Mouse (Mus musculus) lung, embryonic 15.5 days (tissue): ENCODE measurements around the gene Mlip. TPM values are rescaled to one million over a fixed set of nuclear protein-coding genes. Genes with fewer than 3 reads are reported as not detected.

Experiments
- ATAC-seq: fragments of 200-750 bp; cut with Nextera tagmentation; 2 replicates; pipeline ENCODE4 v1.8.0; 2017; ENCODE audit warnings: moderate number of reproducible peaks, borderline replicate concordance; ENCODE audit not compliant: low FRiP score, low TSS enrichment; ENCODE audit errors: extremely low read depth
- H3K27ac ChIP-seq: fragments of 300-500 bp; sonication (generic); 2 replicates; pipeline ENCODE4 v1.5.1; 2015; ENCODE audit warnings: moderate library complexity, mild to moderate bottlenecking, inconsistent platforms
- H3K27me3 ChIP-seq: fragments of 300-500 bp; sonication (generic); 2 replicates; pipeline ENCODE4 v1.6.1; 2015; ENCODE audit warnings: inconsistent platforms
- H3K36me3 ChIP-seq: fragments of 300-500 bp; sonication (generic); 2 replicates; pipeline ENCODE4 v1.6.1; 2015; ENCODE audit warnings: inconsistent platforms
- H3K4me1 ChIP-seq: fragments of 300-500 bp; sonication (generic); 2 replicates; pipeline ENCODE4 v1.6.1; 2015; ENCODE audit warnings: inconsistent platforms
- H3K4me2 ChIP-seq: fragments of 300-500 bp; sonication (generic); 2 replicates; pipeline ENCODE4 v1.6.1; 2015; ENCODE audit warnings: inconsistent platforms, mild to moderate bottlenecking, moderate library complexity
- H3K4me3 ChIP-seq: fragments of 300-500 bp; sonication (generic); 2 replicates; pipeline ENCODE4 v1.5.1; 2015; ENCODE audit warnings: mild to moderate bottlenecking, inconsistent platforms
- H3K9ac ChIP-seq: fragments of 300-500 bp; sonication (generic); 2 replicates; pipeline ENCODE4 v1.6.1; 2015; ENCODE audit warnings: inconsistent platforms
- H3K9me3 ChIP-seq: fragments of 300-500 bp; sonication (generic); 2 replicates; pipeline ENCODE4 v1.6.1; 2016; ENCODE audit warnings: inconsistent platforms
- WGBS: fragments of 180-500 bp; shearing (Covaris S2); methylation state at CpG from one replicate; pipeline ENCODE4 v1.1.7; 2015; 5-methylcytosine and 5-hydroxymethylcytosine counted together
- polyA plus RNA-seq: library from polyadenylated mRNA; unstranded; fragments of >200 nt; fragmentation: Nextera tagmentation; extraction: Ambion mirVana; gene quantifications from 2 replicates; pipeline ENCODE4 v1.2.1, GENCODE M21; 2015

The Mlip gene
- polyA plus RNA-seq, 1 experiment from 2014 or later = 5.7 TPM

DNA sequence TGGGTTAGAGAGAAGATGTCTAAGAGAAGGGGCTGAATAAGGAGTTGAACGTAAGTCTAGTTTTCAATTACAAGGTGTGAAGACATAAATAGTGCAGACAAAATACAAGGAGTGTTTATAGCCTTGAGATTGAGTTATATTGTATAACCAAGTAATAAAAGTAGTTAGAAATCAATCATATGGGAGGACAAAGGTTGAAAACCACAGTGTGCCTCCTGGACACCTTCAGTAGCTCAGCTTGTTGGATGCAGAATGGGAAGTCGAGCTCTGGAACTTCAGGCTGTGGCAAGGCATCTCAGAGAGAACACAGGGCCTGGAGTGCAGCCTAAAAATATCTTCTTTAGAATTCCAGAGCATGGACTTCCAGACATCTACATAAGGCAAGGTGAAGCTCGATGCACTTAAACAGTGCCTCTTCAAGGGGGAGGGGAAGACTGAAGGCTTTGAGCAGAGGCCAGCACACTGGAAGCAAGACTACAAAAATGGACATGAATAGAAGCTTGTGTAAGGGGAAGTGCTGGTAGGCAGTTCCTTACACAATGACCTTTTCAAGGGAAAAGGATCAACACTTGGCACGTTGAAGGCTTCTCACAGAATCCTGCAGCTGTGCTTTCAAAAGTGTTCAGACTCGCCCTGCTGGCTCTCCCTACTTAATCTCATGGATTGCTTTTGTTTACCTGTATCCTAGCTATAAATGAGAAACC, 76.2 kb downstream of the Mlip start:
- Histone ChIP-seq H3K9me3 (no peaks in the 10 kb centered on the region), H3K4me2 (no peak overlapping the region)
- ATAC-seq = no peak

DNA sequence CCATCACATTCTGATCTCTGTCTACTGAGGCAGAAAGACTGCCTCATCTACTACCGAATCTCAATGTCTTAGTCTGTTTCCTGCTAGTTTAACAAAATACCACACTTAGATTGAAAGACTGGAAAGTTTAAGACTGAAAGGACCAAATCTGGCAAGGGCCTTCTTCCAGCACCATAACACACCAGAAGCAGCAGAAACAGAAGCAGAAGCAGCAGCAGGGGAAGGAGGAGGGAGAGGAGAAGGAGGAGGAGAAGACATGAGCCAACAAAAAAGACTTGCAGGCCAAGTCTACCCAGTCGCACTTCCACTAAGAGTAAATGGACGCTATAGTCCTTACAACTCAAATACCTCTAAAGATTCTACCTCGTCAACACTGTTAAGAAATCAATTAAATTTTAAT, 80.0 kb downstream of the Mlip start:
- Histone ChIP-seq H3K4me3 (no peak overlapping the region), H3K9ac (no peak overlapping the region), H3K27me3 (no peaks in the 10 kb centered on the region), H3K27ac (no peak overlapping the region), H3K9me3 (no peaks in the 10 kb centered on the region), H3K4me2 (no peak overlapping the region), H3K36me3 (no peaks in the 10 kb centered on the region), H3K4me1 (peaks cover 3% of the 10 kb centered on the region; the same call in 1 of the 2 replicates)
- no peak for ATAC-seq
- 83% methylated on average over 4 of the region's 4 CpGs for WGBS

More for the DNA sequence above, 76.2 kb downstream of the Mlip start:
- Histone ChIP-seq H3K36me3 (no peaks in the 10 kb centered on the region), H3K9ac (no peak overlapping the region), H3K27ac (peak overlapping the region; percentile 59), H3K4me3 (no peak overlapping the region), H3K27me3 (no peaks in the 10 kb centered on the region), H3K4me1 (peaks cover 3% of the 10 kb centered on the region; the same call in 1 of the 2 replicates)
- 35% methylated on average over 5 of the region's 5 CpGs for WGBS

DNA sequence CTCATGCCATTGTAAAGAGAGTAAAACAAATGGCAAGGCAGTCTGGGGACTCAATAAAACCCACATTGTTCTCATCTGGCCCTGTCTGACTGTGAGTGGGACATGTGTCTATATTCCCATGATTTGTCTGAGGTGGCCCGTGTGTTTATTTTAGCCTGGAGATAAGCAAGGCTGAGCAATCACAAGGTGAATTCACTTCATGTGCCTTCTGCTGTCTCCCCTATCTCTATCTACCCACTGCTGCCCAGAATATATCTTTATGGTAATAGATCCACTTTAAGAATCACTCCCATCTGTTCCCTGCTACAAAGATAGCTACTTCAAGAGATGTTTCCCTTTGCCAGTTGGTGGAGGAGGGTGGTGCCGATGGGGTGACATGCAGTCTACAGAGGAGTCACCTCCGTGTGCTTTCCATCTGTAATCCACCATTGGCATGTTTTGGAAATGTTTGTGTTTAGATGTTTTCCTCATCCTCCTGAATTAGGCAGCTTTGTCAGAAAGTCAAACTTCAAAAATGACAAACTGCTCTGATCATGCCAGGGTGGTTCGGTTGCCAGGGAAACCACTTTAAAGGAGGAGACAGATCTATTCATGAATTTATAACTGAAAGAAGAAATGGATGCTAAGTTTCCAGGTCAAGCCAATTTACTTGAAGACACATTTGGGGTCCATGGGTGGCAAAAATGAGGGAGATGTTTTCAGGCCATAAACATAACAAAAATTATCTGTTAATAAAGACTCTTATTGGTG, 87.3 kb downstream of the Mlip start:
- Histone ChIP-seq H3K4me3 (no peak overlapping the region), H3K4me1 (no peaks in the 10 kb centered on the region), H3K36me3 (no peaks in the 10 kb centered on the region), H3K4me2 (no peak overlapping the region), H3K27me3 (no peaks in the 10 kb centered on the region), H3K9me3 (no peaks in the 10 kb centered on the region), H3K9ac (no peak overlapping the region), H3K27ac (no peak overlapping the region)
- 62% methylated on average over 4 of the region's 4 CpGs for WGBS
- ATAC-seq = no peak

DNA sequence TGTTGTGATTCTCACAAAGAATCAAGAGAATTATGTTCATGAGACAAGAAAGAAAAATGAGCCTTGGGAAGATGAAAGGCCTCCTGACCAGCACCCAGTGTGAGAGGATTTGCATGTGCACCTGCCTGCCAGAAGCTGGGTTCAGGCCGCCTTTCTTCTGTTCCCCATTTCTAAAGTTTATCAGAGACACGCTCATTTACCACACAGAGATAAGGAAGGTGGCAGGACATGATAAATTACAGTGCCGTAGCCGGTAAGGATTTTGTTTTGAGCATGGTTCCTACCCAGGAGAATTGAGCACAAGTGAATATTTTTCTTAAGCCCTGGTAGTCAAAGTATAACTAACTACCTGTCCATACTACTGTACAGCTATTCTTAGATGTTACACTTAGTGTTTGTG, 93.7 kb downstream of the Mlip start:
- no peak overlapping the region for H3K4me3 ChIP-seq
- H3K27me3 ChIP-seq = no peaks in the 10 kb centered on the region
- H3K4me2 ChIP-seq = no peak overlapping the region
- ATAC-seq = no peak
- H3K36me3 ChIP-seq = no peaks in the 10 kb centered on the region
- no peaks in the 10 kb centered on the region for H3K4me1 ChIP-seq
- no peak overlapping the region for H3K27ac ChIP-seq
- H3K9ac ChIP-seq = no peak overlapping the region
- no peaks in the 10 kb centered on the region for H3K9me3 ChIP-seq
- WGBS = 19% methylated on average over 4 of the region's 4 CpGs

DNA sequence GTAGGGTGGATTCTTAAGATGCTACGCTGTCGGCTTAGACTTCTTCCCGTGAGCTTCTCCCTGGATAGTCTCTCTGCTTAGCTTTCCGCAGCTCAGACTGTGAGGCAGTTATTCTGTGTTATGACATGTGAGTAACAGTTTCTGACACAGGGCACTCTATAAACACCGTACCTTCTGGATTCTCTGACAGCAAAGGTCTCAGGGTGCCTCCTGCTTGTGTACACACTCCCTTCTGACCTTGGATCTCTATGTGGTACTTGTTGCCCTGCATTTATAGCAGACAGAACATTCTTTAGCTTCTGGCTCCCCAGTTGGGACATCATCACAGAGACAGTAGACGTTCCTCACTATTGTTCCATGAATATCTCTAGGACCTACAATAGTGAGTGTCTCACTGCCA, 94.5 kb downstream of the Mlip start:
- Histone ChIP-seq H3K4me1 (no peaks in the 10 kb centered on the region), H3K9ac (no peak overlapping the region), H3K36me3 (no peaks in the 10 kb centered on the region), H3K4me3 (no peak overlapping the region), H3K27ac (no peak overlapping the region), H3K9me3 (no peaks in the 10 kb centered on the region), H3K4me2 (no peak overlapping the region), H3K27me3 (no peaks in the 10 kb centered on the region)
- ATAC-seq = no peak
- 36% methylated on average over 6 of the region's 6 CpGs for WGBS

DNA sequence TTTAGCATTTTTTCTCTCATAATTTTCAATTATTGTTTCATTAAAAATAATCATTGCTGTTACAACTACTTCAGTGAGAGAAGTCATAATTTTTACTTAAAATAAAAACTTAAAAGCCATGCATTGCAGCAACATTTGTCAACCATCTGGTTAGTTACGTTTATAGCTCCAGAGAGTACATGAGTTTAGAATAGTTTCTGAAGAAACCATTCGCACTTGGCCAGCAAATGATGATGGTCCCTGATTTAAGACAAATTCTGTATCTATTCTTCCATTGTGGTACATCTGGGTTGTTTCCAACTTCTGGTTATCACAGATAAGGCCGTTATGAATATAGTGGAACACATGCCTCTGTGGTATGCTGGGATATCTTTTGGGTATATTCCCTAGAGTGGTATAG, 98.3 kb downstream of the Mlip start:
- WGBS = 86% methylated on average over 3 of the region's 3 CpGs
- Histone ChIP-seq H3K4me3 (no peak overlapping the region), H3K4me1 (no peaks in the 10 kb centered on the region), H3K4me2 (no peak overlapping the region), H3K9me3 (no peaks in the 10 kb centered on the region), H3K9ac (no peak overlapping the region), H3K27me3 (no peaks in the 10 kb centered on the region), H3K36me3 (no peaks in the 10 kb centered on the region), H3K27ac (no peak overlapping the region)
- no peak for ATAC-seq

DNA sequence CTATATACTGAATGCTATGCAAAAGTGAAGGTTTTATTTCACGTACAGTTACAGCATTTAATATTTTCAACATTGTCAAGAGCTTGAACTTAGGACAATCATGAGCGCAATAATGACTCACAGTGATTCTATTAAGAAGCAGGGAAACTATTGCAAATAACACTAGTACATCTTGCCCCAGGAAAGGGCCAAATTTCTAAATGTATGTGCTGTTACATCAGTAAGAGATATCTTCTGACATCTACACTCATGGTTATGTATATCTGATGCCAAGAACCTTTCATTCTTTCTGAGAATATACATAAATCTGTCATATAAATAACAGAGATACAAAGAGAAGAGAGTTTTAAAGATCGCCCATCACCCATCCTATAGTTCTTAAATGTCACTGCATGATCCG, 100.0 kb downstream of the Mlip start:
- no peak overlapping the region for H3K27ac ChIP-seq
- H3K36me3 ChIP-seq = no peaks in the 10 kb centered on the region
- H3K4me2 ChIP-seq = no peak overlapping the region
- no peak overlapping the region for H3K4me3 ChIP-seq
- 76% methylated on average over 4 of the region's 4 CpGs for WGBS
- H3K27me3 ChIP-seq = no peaks in the 10 kb centered on the region
- H3K9ac ChIP-seq = no peak overlapping the region
- H3K4me1 ChIP-seq = no peaks in the 10 kb centered on the region
- H3K9me3 ChIP-seq = no peaks in the 10 kb centered on the region
- no peak for ATAC-seq

DNA sequence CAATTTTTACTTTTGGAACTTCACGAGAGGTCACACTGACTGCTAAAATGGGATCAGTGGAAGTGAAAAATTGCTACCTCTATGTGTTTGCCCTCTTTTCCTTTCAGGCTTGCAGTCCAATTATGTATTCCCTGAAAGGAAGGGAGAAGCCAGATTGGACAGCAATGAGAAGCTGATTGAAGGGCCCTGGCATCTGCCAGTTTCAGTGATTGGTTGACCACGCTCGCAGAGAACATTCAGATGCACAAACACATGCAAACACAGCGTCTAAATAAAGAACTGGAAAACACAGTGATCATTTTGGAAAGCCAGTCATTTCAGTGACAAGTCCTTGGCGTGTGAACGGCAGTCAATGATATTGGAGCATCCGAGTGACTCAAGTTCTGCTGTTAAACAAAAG, 100.6 kb downstream of the Mlip start:
- no peaks in the 10 kb centered on the region for H3K27me3 ChIP-seq

DNA sequence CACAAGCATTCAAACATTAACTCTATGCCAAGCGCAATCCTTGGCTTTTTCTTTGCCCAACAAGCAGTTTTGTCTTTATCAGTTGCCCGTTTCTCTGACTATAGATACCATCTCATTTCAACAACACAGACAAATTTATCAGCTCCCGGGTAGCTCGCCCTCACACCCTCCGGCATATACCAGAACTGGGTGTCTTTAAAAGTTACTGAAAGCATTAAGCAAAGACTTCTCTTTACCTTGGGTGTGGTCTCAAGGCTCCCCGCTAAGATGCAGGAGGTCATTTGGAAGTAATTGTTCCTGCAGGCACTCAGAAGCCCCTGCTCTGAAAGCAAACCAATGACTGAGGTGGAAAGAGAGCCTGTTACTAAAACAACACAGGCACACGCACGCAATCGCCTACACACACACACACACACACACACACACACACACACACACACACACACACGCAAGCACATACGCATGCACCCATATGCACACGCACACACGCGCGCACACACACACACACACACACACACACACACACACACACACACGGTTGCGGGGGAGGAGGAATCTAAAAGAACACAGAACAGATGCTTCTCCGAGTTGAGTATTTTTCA, 101.2 kb downstream of the Mlip start:
- Histone ChIP-seq H3K27ac (no peak overlapping the region), H3K9me3 (no peaks in the 10 kb centered on the region), H3K36me3 (no peaks in the 10 kb centered on the region), H3K4me3 (no peak overlapping the region), H3K27me3 (no peaks in the 10 kb centered on the region), H3K4me2 (no peak overlapping the region), H3K4me1 (no peaks in the 10 kb centered on the region), H3K9ac (no peak overlapping the region)
- ATAC-seq = no peak
- 77% methylated on average over 18 of the region's 18 CpGs for WGBS

More for the DNA sequence above, 100.6 kb downstream of the Mlip start:
- no peak overlapping the region for H3K4me3 ChIP-seq
- no peaks in the 10 kb centered on the region for H3K4me1 ChIP-seq
- H3K36me3 ChIP-seq = no peaks in the 10 kb centered on the region
- no peak overlapping the region for H3K9ac ChIP-seq
- no peaks in the 10 kb centered on the region for H3K9me3 ChIP-seq
- ATAC-seq = no peak
- H3K27ac ChIP-seq = no peak overlapping the region
- no peak overlapping the region for H3K4me2 ChIP-seq
- WGBS = 59% methylated on average over 7 of the region's 7 CpGs

DNA sequence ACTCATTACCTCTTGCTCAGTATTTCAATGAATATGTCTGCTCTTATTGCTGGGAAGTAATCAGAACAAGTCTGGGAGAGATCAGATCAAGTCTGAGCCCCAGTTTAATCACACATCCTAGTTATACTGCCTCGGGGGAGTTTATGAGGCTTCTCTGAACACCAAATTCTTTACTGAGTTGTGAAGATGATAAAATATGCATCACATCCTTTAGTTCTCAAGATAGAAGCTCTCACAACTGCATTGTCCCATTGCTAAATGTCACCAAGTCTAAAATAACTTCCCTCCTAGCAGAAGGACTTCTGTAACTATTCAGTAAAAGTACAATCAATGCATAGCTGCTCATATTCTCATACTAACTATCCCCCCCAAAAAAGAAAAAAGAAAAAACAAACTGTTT, 154.5 kb downstream of the Mlip start:
- Histone ChIP-seq H3K4me2 (no peak overlapping the region), H3K27me3 (no peaks in the 10 kb centered on the region), H3K9ac (no peak overlapping the region), H3K4me1 (no peaks in the 10 kb centered on the region), H3K4me3 (no peak overlapping the region), H3K9me3 (no peaks in the 10 kb centered on the region), H3K27ac (no peak overlapping the region), H3K36me3 (no peaks in the 10 kb centered on the region)
- WGBS = 43% methylated on average over 1 of the region's 1 CpGs
- ATAC-seq = no peak

DNA sequence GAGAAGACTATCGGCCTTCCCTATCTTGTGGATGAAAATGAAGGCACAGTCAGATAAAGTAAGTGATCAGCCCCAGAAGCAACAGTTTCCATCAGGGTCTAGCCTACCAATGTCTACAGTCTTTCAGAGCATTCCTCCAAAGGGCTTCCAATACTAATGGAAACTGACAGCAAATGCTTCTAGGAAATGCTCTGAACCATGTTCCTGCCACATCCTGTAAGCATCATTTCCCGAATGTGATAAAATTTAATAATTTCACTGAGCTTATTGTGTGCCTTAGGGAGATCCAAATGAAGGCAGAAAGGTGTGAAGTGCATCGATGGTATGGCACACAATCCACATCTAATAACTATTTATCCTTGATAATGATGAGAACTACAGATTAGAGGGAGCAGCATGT, 173.3 kb downstream of the Mlip start:
- Histone ChIP-seq H3K36me3 (no peaks in the 10 kb centered on the region), H3K9ac (no peak overlapping the region), H3K9me3 (no peaks in the 10 kb centered on the region), H3K4me3 (no peak overlapping the region), H3K4me1 (no peaks in the 10 kb centered on the region), H3K27me3 (no peaks in the 10 kb centered on the region), H3K27ac (no peak overlapping the region), H3K4me2 (no peak overlapping the region)
- ATAC-seq = no peak
- 75% methylated on average over 3 of the region's 3 CpGs for whole genome bisulfite sequencing

DNA sequence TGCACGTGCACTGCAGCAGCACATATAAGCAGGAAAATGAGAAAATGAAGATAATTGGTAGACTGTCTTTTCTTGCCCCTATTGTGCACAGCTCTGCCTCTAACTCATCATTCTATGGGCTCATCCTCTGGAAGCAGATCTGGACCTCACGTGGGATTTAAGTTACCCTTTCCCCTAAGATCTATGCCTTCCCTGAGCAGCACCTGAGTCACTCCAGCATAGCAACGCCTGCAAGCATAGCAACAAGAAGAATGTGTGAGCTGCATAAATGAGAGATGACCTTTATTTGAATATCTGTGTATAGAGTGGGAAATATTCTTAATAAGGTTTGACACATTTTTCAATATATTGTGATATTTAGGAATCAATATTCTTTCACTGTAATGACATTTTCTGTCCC, 176.9 kb downstream of the Mlip start:
- no peak overlapping the region for H3K4me2 ChIP-seq
- no peaks in the 10 kb centered on the region for H3K36me3 ChIP-seq
- no peaks in the 10 kb centered on the region for H3K4me1 ChIP-seq
- no peak overlapping the region for H3K4me3 ChIP-seq
- no peak for ATAC-seq
- H3K27me3 ChIP-seq = no peaks in the 10 kb centered on the region
- no peaks in the 10 kb centered on the region for H3K9me3 ChIP-seq
- H3K27ac ChIP-seq = no peak overlapping the region
- no peak overlapping the region for H3K9ac ChIP-seq
- 64% methylated on average over 3 of the region's 3 CpGs for WGBS
